Mouse (Mus musculus): Measurements from ENCODE around the gene Lyrm7. TPM values are rescaled to one million over a fixed set of nuclear protein-coding genes. Genes with fewer than 3 reads are reported as not detected.
"Not testable (repeated sequence)": the region's sequence is repeated elsewhere in the genome, so short reads cannot be mapped to it uniquely, and the experiment has no call there.

The Lyrm7 gene
- total RNA-seq, 4 experiments from 2014 or later: 3.4 to 14.4 (median 9.6) TPM

DNA sequence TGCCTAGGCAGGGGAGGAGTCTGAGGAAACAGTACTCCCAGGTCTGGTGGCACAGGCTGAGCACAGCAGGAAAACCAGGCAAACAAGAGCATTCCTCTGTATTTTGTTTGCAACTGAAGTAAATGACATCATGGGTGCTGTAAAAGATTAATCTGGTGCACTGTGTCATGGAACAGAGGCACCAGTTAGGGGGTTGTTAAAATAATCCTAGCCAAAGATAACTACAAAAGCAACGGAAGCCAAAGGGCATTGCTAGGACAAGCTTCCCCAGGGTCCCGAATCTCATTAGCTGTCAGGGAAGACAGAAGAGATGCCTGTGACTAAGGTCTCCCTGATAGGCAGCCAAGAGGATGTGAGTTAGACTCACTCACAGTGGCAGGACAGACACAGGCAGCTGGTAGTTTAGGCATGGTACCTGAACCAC lies 20.3 kb upstream of the Lyrm7 start:
- no peak for DNase-seq

DNA sequence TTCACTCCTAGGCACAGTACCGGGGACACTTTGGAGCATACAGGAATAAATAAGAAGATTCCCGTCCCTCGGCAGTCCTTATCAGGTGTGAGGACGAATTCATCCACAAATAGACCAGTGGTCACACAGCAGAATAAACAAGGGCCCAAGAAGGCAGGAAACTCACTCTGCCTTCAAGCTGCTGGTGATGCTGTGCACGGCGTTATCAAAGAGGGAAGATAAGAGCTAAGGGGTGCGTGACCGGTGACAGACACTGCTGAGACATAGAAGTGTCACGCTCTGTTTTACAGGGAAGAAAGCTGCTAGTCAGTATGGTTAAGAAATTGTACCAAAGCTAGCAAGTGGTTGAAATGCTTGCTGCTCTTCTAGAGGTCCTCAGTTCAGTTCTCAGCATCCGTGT lies 19.2 kb upstream of the Lyrm7 start:
- no peak for DNase-seq

DNA sequence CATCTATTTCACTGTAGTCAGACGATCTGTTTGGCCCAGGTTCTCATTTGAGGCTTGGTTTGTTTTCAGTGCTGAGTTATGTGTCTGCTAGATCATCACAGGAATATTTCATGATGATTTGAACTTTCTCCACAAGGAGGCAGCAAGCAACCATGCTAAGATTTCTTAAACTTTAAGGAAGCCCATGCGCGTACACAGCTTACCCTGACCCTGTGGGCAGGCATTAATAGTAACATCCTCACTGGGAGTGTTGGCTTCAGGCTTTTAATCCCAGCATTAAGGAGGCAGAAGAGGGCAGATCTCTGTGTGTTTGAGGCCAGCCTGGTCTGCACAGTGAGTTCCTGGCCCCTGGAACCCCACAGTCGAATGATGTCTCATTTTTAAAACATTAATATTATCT lies 18.7 kb upstream of the Lyrm7 start:
- DNase-seq: no peak

DNA sequence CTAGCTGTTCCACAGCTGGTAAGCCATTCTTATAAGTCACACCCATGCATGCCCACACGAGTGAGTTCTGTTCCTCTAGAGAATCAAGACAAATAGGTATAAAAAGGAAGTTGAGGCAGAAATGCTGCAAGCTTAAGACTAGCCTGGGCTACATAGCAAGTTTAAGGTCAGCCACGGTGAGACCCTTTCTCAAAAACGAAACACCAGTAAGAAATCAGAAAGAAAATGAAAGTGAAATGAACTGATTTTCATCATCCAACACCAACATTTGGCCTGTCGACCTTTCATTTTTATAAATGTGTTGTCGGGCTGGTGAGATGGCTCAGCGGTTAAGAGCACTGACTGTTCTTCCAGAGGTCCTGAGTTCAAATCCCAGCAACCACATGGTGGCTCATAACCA lies 18.2 kb upstream of the Lyrm7 start:
- DNase-seq: no peak

DNA sequence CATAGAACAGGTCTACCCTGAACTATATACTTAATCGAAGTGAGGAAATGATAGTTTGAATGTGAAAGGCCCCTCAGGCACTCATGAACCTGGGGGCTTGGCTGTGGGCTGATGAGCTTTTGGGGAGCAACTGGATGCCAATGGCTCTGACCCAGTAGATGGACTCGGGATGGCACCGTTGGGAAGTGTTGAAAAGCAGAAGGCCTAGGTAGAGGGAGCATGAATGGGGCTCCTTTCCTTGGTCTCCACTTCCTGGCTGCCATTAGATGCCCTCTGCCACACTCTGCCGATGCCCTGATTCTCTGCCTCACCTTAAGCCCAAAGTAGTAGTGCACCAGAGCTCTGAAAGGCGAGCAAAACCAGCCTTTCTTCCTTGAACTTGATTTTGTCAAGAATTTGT lies 15.3 kb upstream of the Lyrm7 start:
- no peak for DNase-seq

DNA sequence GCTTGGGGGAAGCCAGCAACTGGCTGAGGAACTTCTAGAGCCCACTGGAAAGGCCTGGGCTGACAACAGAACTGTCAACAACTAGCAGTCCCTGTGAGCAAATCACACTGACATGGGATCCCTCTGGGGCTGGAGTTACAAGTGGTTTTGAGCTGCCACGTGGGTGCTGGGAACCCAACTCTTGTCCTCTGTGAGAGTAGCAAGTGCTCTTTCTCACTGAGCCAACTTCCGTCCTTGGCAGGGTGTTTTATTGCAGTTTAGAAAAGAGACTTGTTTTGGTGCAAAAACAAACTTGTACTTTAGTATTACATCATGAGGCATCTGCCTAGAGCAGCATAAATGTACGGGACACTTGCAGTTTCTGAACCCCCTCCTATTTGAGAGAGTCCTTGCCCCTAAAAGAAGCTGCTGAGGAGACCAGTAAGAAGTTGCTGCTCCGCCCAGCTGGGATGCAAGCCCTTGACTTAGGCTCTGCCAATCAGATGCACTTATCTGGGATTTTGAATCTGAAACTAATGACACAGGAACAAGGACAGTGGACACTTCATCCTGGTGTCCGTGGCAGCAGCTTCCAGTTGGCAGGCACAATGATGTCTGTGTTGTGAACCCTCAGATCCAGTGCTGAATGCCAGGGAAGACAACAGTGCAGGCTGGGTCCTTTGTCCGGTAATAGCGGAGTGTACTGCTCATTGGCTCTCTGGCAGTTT lies 11.3 kb upstream of the Lyrm7 start:
- peak; percentile 63 for DNase-seq

DNA sequence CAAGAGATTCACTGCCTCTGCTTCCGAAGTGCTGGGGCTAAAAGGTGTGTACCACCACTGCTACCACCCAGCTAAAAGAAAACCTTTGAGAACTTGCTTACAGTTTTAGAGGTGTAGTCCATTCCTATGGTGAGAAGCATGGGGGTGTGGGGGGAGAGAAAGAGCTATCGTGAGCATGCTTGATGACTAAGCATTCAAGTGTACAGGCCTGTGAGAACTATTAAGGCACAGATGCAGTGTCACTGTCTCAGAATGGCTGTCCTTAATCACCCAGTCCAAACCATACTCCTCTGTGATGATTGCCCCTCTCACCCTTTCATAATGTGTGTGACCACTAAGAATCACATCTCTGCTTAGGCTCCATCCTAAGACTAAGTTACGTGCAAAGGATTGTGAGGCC lies 8.6 kb upstream of the Lyrm7 start:
- DNase-seq: no peak

DNA sequence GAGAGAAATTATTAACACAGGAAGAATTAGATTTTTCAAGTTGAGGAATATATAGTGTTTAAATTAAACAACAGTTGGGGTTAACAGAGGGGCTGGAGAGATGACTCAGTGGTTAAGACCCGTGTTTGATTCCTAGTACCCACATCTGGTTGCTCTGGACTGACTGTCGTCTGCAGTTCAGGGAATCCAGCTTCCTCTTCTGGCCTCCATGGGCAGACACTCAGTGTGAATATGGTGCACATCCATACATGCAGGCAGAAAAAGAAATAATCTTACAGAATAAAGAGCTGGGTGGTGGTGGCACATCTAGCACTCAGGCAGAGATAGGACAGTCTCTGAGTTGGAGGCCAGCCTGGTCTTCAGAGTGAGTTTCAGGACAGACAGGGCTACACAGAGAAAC lies 7.7 kb upstream of the Lyrm7 start:
- DNase-seq: no peak

DNA sequence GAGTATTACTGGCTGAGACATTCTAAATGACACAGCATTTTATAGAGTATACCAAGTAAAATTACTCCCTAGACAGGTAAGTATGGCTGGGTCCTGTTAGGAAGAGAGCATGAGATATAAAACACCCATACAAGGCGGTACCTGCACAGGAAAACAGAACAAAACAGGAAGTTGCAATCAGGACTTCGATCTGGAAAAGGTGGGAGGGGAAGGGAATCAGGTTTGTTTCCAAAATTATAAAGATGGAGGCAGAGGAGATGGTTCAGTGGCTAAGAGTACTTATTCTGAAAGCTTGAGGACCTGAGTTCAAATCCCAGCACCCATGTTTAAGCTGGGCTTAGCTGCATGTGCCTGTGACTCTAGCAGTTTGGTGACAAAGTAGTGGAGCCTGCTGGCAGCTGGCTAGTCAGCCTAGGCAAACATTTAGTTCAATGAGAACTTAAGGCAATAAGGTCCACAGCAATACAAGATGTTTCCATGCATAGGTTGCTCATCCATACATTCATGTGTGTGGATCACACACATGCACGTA lies 7.3 kb upstream of the Lyrm7 start:
- DNase-seq: no peak

DNA sequence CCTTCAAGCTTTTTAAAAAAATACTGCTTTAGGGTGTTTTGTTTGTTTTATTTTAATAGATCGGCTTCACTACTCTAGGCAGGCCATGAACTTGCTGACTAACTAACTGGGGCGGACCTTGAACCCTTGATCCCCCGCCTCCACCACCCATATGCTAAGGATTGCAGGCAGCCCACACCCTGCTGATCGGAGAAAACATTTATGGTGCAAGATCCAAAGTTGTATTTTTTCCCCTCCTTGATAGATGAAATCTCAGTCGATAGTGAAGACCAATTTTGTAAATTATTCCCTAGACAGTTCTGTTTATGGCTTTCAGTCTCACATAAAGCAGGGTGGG lies 6.3 kb upstream of the Lyrm7 start:
- DNase-seq: no peak

DNA sequence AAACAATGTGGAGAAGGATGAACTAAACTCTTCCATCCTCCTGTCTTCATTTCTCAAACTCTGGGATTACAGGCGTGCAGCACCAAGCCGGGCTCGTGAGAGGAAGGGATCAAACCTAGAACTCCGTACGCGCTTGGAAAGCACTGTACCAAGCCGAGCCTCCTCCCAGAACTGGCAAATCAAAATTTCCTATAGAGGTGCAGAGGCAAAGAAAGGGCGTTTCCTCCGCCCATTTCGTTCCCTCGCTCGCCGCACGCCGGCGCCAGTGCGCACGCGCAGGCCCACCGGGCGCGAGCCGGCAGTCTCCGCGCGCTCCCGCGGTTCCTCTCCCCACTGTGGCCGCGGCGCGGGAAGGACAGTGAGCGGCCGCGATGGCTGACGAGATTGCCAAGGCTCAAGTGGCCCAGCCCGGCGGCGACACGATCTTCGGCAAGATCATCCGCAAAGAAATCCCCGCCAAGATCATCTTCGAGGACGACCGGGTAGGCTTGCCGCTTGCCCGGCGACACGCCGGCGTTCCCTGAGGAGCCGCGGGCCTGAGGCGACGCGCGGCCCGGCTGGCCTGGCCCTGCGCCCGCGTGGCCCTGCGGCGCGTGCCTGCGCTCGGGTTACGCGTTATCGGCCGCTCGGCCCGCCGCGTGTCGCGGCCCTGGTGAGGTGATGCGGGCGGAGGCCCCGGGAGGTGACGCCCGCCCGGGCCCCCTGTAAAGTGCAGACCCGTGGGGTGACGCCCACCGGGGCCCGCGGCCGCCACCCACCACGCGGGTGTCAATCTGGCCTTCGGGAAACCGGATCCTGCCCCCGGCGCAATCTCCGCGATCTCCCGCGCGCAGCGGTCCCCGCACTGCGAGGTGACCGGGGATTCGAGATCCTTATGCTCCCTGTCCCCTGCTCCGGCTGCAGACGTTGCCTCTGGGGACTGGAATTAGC lies 5.7 kb upstream of the Lyrm7 start, which contains the start of gene Hint1:
TSS of gene Hint1 (plus strand) at position 265 of the 930 bp plus-strand sequence.
- DNase-seq: peak; percentile 87

DNA sequence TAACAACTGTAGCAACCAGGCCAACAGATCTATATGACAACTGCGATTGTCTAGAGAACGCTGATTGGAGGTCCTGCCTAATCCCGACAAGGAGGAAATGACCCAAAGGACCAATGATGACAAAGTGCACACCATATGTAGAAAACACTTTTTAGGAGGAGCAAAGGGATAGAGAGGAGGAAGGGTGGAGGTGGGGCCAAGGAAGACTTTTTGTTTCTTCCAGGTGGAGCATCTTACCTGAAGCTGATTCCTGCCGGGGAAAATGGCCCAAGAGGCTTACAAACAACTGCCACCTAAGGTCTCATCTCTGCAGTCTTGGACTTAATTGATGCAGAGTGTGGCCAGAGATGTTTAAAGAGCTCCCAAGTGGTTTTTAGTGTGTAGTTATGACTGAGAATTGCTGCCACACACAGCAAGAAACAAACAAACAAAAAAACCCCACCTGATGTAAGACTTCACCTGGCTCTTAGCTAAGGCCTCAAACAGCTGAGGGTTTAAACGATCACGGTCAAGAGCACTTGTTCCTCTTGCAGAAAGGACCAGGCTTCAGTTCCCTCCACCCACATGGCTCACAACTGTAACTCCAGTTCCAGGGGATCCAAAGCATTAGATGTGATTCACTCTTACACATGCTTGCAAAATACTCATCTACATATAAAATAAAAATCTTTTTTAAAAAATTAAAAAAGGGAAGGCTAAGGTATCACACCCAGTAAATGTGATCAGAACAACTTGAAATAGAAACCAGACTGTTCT lies 4.8 kb upstream of the Lyrm7 start:
- DNase-seq: no peak

DNA sequence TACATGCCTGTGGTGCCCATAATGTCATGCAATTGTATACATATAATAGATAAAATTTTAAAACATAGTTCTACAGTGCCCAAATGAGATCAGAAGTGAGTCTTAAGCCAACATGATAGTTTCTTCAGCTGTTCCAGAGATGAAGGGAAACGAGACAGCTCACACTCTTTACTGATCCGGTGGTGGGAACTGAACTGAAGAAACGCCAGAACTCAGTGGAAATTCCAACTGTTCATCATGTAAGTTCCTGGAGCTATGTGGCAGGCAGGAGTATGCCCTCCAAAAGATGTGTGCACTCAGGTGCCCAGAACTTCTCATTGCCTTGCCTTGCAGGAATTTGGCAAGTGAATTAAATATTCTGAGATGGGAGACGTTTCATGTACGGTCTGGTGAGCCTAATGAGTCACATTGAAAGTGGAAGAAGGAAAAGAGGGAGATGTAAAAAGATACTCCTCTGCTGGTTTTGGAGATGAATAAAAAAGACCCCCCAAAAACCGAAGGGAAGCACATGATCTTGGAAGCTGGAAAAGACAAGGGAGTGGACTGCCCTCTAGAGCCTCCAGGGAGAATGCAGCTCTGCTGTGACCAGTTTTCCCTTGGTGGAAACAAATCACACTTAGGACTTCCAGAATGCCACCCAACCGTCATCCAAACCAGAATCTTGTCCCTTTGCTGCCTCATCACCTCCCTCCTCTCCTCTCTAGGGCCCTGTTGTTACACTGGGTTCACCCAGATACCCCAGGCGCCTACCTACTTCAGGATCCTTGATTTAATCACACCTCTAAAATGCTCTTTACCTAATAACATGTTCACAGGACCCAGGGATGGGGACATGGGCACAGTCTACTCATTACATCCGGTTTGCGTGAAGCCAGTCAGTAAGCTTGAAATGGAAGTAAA lies 2.2 kb upstream of the Lyrm7 start:
- DNase-seq: no peak

DNA sequence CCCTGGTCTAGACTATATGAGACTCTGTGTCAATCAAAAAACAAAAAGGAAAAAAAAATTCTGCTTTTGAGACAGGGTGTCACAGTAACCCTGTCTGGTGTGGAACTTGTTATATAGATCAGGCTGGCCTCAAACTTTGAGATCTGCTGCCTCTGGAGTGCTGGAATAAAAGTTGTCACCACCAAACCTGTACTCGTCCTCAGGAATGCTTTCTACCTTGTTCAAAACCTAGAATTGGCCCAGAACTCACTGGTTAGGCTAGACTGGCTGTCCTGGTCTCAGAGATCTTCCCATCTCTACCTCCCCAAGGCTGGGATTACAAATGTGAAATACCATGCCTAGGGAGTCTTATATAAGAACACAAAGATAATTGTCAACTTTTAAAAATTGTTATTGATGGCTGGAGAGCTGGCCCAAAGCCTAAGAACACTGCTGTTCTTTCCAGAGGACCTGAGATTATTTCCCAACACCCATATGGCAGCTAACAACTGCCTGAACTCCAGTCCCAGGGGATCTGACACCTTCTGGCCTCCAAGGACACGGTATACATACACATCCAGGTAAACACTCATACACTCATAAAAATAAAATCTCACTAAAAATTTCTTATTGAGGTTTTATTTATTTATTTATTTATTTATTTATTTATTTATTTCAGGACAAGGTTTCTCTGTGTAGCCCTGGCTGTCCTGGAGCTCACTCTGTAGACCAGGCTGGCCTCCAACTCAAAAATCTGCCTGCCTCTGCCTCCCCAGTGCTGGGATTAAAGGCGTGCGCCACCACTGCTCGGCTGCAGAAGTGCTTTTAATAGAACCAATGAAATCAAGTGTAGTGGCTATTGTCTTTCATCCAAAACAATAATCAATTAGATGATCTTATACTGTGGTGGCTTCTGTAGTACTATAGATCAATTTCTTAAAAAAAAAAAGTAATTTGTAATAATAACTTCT lies 1.0 kb upstream of the Lyrm7 start:
- no peak for DNase-seq

DNA sequence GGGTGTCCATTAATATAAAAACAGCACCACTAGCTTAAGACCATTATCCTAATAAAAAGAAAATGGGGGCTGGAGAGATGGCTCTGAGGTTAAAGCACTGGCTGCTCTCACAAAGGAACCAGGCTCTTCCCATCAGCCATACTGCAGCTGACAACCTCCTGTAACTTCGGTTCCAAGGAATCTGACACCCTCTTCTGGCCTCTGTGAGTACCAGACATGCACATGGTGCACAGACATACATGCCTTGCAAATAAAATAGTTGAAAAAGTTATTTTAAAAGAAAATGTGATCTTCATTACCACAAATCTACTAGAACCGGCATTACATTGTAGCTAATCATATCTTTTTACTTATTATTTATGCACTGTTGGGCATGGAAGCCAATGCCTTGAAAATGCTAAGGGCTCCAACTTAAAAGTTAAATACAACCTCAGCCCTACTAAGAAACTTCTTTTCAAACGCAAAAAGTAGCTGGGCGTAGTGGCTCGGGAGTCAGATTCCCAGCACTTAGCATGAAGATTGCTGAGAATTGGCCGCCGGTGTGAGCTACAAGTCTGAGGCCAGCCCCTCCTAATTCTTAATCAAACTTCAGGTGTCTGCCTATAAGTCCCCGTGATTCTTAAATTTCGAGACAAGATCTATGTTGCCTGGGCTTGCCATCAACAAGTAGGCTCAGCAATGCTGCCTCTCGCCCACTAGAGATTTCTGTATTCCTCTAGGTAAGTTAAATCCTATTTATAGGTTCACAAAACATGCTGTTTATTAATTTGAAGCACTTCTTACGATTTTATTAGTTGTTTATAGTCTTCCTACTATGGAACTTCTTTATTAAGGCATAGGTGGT lies 1.2 kb downstream of the Lyrm7 start:
- no peak for DNase-seq

DNA sequence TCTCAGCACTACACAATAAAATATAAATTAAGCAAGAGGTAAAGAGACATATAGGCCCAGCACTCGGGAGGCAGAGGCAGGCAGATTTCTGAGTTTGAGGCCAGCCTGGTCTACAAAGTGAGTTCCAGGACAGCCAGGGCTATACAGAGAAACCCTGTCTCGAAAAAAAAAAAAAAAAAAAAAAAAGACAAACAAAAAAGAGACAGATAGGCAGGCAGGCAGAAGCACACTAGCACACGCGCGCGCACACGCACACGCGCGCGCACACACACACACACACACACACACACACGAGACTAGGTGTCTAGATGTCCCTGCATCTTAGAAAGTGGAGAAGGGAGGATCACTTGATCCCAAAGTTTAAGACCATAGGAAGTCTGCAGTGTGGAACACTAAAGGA lies 1.8 kb downstream of the Lyrm7 start:
- DNase-seq: not testable (repeated sequence)

DNA sequence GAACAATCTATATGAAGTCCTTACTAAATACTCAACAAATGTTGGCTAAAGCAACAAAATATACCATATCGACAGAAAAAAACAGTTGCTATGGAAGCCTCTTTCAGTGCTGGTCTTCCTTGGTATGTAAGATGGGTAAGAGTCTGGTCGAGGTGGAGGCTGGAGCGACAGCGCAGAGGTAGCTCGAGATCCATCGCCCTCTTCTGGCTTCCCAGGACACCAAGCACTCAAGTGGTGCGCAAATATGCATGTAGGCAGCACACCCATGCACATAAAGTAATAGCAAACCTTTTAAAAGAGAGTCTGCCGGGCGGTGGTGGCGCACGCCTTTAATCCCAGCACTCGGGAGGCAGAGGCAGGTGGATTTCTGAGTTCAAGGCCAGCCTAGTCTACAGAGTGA lies 9.1 kb downstream of the Lyrm7 start:
- no peak for DNase-seq

DNA sequence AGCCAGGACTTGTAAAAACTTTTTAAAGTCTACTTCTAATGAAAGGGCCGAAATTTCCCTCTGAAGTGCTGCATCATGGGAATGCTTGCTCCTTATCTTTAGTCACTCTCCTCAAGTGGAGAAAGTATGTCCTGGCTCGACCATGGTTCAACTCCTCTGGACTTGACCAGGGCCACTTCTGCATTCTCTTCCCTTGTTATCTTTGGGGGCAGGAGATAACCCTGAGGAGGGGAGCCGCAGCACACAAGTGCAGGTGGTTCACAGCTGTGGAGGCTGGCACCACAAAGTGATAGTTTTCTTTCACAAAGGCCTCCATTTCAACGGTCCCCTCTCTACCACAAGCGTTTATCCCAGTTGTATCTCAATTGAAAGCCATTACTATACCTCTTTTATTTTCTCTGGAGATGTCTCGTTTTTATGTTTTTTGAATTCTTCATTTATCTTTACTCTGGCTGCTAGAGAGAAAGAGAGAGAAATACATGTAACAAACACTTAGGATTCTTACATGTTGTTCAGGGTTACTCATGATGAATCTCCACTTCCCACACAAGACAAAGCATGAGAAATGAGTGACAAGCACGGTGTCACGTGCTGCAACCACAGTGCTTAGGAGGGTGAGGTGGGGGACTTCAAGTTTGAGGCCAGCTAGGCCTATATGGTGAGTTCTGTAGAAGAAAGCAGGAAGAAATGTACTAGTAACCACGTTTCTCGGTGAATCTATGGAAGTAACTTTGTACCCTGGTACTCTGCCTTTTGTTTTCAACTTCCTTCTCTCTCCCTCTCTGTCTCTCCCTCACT lies 10.6 kb downstream of the Lyrm7 start:
- no peak for DNase-seq
